Mouse (Mus musculus): Measurements from ENCODE around the gene Nav2. TPM values are rescaled to one million over a fixed set of nuclear protein-coding genes. Genes with fewer than 3 reads are reported as not detected.

Gene Nav2
- polyA plus RNA-seq, 1 experiment from 2014 or later, result 28.1 TPM

GRCm38 (mm10) chr7:49290308-49290707 lies 381.8 kb downstream of the Nav2 start:
- no peak for ATAC-seq (ENCODE audit: insufficient number of reproducible peaks, low FRiP score)
- Histone ChIP-seq H3K36me3 (0 out of 2 replicates have a peak, but pooled peaks cover 2% of the 10 kb centered on the region), H3K27me3 (replicated peaks) (no peaks in the 10 kb centered on the region), H3K9ac (no peak overlapping the region), H3K27ac (ENCODE audit: poor library complexity, severe bottlenecking) (no peak overlapping the region), H3K4me2 (no peak overlapping the region), H3K9me3 (replicated peaks) (no peaks in the 10 kb centered on the region), H3K4me1 (replicated peaks) (peaks cover 28% of the 10 kb centered on the region), H3K4me3 (no peak overlapping the region)
- 84% methylated on average over 4 of the region's 4 CpGs for WGBS

GRCm38 (mm10) chr7:49291208-49291892 lies 382.8 kb downstream of the Nav2 start:
- Histone ChIP-seq H3K27ac (ENCODE audit: poor library complexity, severe bottlenecking) (no peak overlapping the region), H3K4me2 (no peak overlapping the region), H3K9me3 (replicated peaks) (no peaks in the 10 kb centered on the region), H3K9ac (no peak overlapping the region), H3K36me3 (0 out of 2 replicates have a peak, but pooled peaks cover 2% of the 10 kb centered on the region), H3K4me3 (no peak overlapping the region), H3K27me3 (replicated peaks) (no peaks in the 10 kb centered on the region), H3K4me1 (replicated peaks) (peaks cover 28% of the 10 kb centered on the region)
- 84% methylated on average over 8 of the region's 8 CpGs for WGBS
- ATAC-seq (ENCODE audit: insufficient number of reproducible peaks, low FRiP score), result no peak

GRCm38 (mm10) chr7:49297148-49297547 lies 388.6 kb downstream of the Nav2 start:
- no peak overlapping the region for H3K27ac ChIP-seq (ENCODE audit: poor library complexity, severe bottlenecking)
- WGBS, result 82% methylated on average over 3 of the region's 3 CpGs
- H3K4me3 ChIP-seq, result no peak overlapping the region
- ATAC-seq (ENCODE audit: insufficient number of reproducible peaks, low FRiP score), result no peak
- H3K9me3 ChIP-seq (replicated peaks), result no peaks in the 10 kb centered on the region
- H3K27me3 ChIP-seq (replicated peaks), result no peaks in the 10 kb centered on the region
- no peaks in the 10 kb centered on the region for H3K36me3 ChIP-seq
- no peak overlapping the region for H3K9ac ChIP-seq
- H3K4me2 ChIP-seq, result no peak overlapping the region
- peaks cover 47% of the 10 kb centered on the region for H3K4me1 ChIP-seq (replicated peaks)

GRCm38 (mm10) chr7:49298431-49298839 lies 389.9 kb downstream of the Nav2 start:
- H3K27ac ChIP-seq (ENCODE audit: poor library complexity, severe bottlenecking), result no peak overlapping the region
- no peak overlapping the region for H3K9ac ChIP-seq
- no peaks in the 10 kb centered on the region for H3K27me3 ChIP-seq (replicated peaks)
- no peaks in the 10 kb centered on the region for H3K9me3 ChIP-seq (replicated peaks)
- H3K4me3 ChIP-seq, result no peak overlapping the region
- peaks cover 50% of the 10 kb centered on the region for H3K4me1 ChIP-seq (replicated peaks)
- 13% methylated on average over 4 of the region's 4 CpGs for WGBS
- ATAC-seq (ENCODE audit: insufficient number of reproducible peaks, low FRiP score), result peak; percentile 24; the same call in 1 of the 2 replicates
- no peaks in the 10 kb centered on the region for H3K36me3 ChIP-seq
- H3K4me2 ChIP-seq, result no peak overlapping the region

GRCm38 (mm10) chr7:49301487-49301886 lies 393.0 kb downstream of the Nav2 start:
- 51% methylated on average over 6 of the region's 6 CpGs for WGBS
- H3K27ac ChIP-seq (ENCODE audit: poor library complexity, severe bottlenecking), result no peak overlapping the region
- H3K4me3 ChIP-seq, result no peak overlapping the region
- H3K36me3 ChIP-seq, result no peaks in the 10 kb centered on the region
- H3K27me3 ChIP-seq (replicated peaks), result peaks cover 18% of the 10 kb centered on the region
- no peak for ATAC-seq (ENCODE audit: insufficient number of reproducible peaks, low FRiP score)
- H3K9me3 ChIP-seq (replicated peaks), result no peaks in the 10 kb centered on the region
- H3K9ac ChIP-seq, result no peak overlapping the region
- H3K4me2 ChIP-seq, result no peak overlapping the region
- peaks cover 61% of the 10 kb centered on the region for H3K4me1 ChIP-seq (replicated peaks)

GRCm38 (mm10) chr7:49303600-49304411 lies 395.3 kb downstream of the Nav2 start:
- no peak overlapping the region for H3K27ac ChIP-seq (ENCODE audit: poor library complexity, severe bottlenecking)
- 4% methylated on average over 31 of the region's 31 CpGs for WGBS
- peaks cover 18% of the 10 kb centered on the region for H3K27me3 ChIP-seq (replicated peaks)
- H3K4me3 ChIP-seq, result peak overlapping the region; percentile 45
- peak; percentile 63 for ATAC-seq (ENCODE audit: insufficient number of reproducible peaks, low FRiP score)
- H3K9me3 ChIP-seq (replicated peaks), result no peaks in the 10 kb centered on the region
- H3K4me2 ChIP-seq, result peak overlapping the region; percentile 82
- H3K4me1 ChIP-seq (replicated peaks), result peaks cover 44% of the 10 kb centered on the region
- no peaks in the 10 kb centered on the region for H3K36me3 ChIP-seq
- peak overlapping the region; percentile 54 for H3K9ac ChIP-seq

GRCm38 (mm10) chr7:49307717-49308116 lies 399.2 kb downstream of the Nav2 start:
- Histone ChIP-seq H3K9me3 (replicated peaks) (peaks cover 15% of the 10 kb centered on the region; the same call in 1 of the 2 replicates), H3K4me2 (no peak overlapping the region), H3K27me3 (replicated peaks) (peaks cover 18% of the 10 kb centered on the region), H3K4me1 (replicated peaks) (peaks cover 16% of the 10 kb centered on the region), H3K27ac (ENCODE audit: poor library complexity, severe bottlenecking) (no peak overlapping the region), H3K4me3 (no peak overlapping the region), H3K9ac (no peak overlapping the region), H3K36me3 (peaks cover 4% of the 10 kb centered on the region; the same call in 1 of the 2 replicates)
- 84% methylated on average over 6 of the region's 6 CpGs for WGBS
- no peak for ATAC-seq (ENCODE audit: insufficient number of reproducible peaks, low FRiP score)

GRCm38 (mm10) chr7:49309746-49310145 lies 401.2 kb downstream of the Nav2 start:
- no peak overlapping the region for H3K27ac ChIP-seq (ENCODE audit: poor library complexity, severe bottlenecking)
- peaks cover 15% of the 10 kb centered on the region for H3K27me3 ChIP-seq (replicated peaks)
- WGBS, result 53% methylated on average over 5 of the region's 5 CpGs
- H3K4me2 ChIP-seq, result no peak overlapping the region
- H3K4me3 ChIP-seq, result no peak overlapping the region
- H3K9ac ChIP-seq, result no peak overlapping the region
- H3K9me3 ChIP-seq (replicated peaks), result peaks cover 15% of the 10 kb centered on the region; the same call in 1 of the 2 replicates
- H3K4me1 ChIP-seq (replicated peaks), result peaks cover under 1% of the 10 kb centered on the region
- H3K36me3 ChIP-seq, result peaks cover 4% of the 10 kb centered on the region; the same call in 1 of the 2 replicates
- no peak for ATAC-seq (ENCODE audit: insufficient number of reproducible peaks, low FRiP score)

GRCm38 (mm10) chr7:49313945-49314344 lies 405.4 kb downstream of the Nav2 start:
- Histone ChIP-seq H3K4me2 (no peak overlapping the region), H3K9me3 (replicated peaks) (peaks cover 15% of the 10 kb centered on the region; the same call in 1 of the 2 replicates), H3K9ac (no peak overlapping the region), H3K27me3 (replicated peaks) (no peaks in the 10 kb centered on the region), H3K36me3 (peaks cover 4% of the 10 kb centered on the region; the same call in 1 of the 2 replicates), H3K27ac (ENCODE audit: poor library complexity, severe bottlenecking) (no peak overlapping the region), H3K4me1 (replicated peaks) (no peaks in the 10 kb centered on the region), H3K4me3 (no peak overlapping the region)
- WGBS, result 71% methylated on average over 7 of the region's 7 CpGs
- no peak for ATAC-seq (ENCODE audit: insufficient number of reproducible peaks, low FRiP score)

- Histone ChIP-seq H3K4me1 (replicated peaks) (0 out of 2 replicates have a peak, but pooled peaks cover 1% of the 10 kb centered on the region), H3K4me2 (no peak overlapping the region), H3K4me3 (no peak overlapping the region), H3K27ac (ENCODE audit: poor library complexity, severe bottlenecking) (no peak overlapping the region), H3K9ac (no peak overlapping the region), H3K9me3 (replicated peaks) (peaks cover 15% of the 10 kb centered on the region; the same call in 1 of the 2 replicates), H3K27me3 (replicated peaks) (no peaks in the 10 kb centered on the region), H3K36me3 (peaks cover 4% of the 10 kb centered on the region; the same call in 1 of the 2 replicates)
- 64% methylated on average over 3 of the region's 3 CpGs for WGBS
- no peak for ATAC-seq (ENCODE audit: insufficient number of reproducible peaks, low FRiP score)
These were observed 406.5 kb downstream of the Nav2 start for GRCm38 (mm10) chr7:49315033-49315432.

- Histone ChIP-seq H3K9me3 (replicated peaks) (peaks cover 7% of the 10 kb centered on the region; the same call in 1 of the 2 replicates), H3K36me3 (peaks cover 4% of the 10 kb centered on the region; the same call in 1 of the 2 replicates), H3K4me1 (replicated peaks) (peaks cover 15% of the 10 kb centered on the region), H3K27me3 (replicated peaks) (no peaks in the 10 kb centered on the region), H3K4me3 (no peak overlapping the region), H3K4me2 (no peak overlapping the region), H3K9ac (no peak overlapping the region), H3K27ac (ENCODE audit: poor library complexity, severe bottlenecking) (no peak overlapping the region)
- no peak for ATAC-seq (ENCODE audit: insufficient number of reproducible peaks, low FRiP score)
- 66% methylated on average over 3 of the region's 3 CpGs for WGBS
These were observed 408.1 kb downstream of the Nav2 start for GRCm38 (mm10) chr7:49316600-49316999.
